Mouse (Mus musculus): ENCODE data around the gene Vstm4.
A peak's percentile ranks its signal among the peaks of the same experiment; 100 is the strongest.

The Vstm4 gene

GRCm38 (mm10) chr14:32947512-32947911, 91.0 kb downstream of the Vstm4 start:
- no peak for DNase-seq (ENCODE audit: low spot score in 2 of 2)

GRCm38 (mm10) chr14:32950312-32951301, 94.1 kb downstream of the Vstm4 start:
- no peak for DNase-seq (ENCODE audit: low spot score in 2 of 2)

- DNase-seq (ENCODE audit: low spot score in 2 of 2): peak in 1 of 2 experiments; percentile 40
Measured at GRCm38 (mm10) chr14:32956486-32956885, 99.9 kb downstream of the Vstm4 start.

DNA sequence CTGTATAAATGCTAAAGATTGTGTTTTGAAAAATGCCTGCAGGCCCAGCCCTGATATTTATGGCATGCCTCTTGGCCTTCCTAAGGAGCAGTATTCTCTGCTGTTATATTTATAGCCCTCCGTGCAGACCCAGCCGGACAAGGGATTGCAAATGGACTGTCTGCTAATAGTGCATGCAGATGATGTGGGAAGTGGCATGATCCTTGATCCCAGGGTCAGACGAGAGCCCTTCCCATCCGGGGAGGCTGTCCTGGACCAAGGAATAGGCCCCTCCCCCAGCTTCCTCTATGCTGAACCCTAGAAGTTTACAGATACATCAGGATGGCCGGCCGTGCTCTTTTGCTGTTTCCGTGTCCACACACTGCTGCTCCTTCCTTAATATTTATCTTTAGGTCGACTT, 102.1 kb downstream of the Vstm4 start:
- no peak for DNase-seq (ENCODE audit: low spot score in 2 of 2)

GRCm38 (mm10) chr14:32960481-32960880, 103.9 kb downstream of the Vstm4 start:
- peak; percentile 38 to 60 for DNase-seq (ENCODE audit: low spot score in 2 of 2)

DNA sequence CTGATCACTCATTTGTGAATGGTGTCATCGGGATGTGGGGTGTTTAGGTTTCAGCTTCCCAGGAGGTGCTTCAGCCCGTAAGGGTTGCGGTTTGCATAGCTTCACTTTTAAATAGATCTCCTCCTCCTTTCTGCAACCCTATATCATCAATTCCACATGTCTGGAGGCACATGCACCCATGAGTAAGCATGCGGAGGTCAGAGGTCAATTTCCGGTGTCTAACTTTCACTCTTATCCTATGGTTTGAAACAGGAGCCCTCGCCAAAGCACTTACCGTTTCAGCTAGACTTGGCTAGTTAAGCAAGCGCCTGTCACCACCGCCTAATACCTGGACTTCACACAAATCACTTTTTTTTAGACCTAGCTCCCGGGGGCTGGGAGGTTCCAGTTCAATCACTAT, 108.2 kb downstream of the Vstm4 start:
- no peak for DNase-seq (ENCODE audit: low spot score in 2 of 2)

DNA sequence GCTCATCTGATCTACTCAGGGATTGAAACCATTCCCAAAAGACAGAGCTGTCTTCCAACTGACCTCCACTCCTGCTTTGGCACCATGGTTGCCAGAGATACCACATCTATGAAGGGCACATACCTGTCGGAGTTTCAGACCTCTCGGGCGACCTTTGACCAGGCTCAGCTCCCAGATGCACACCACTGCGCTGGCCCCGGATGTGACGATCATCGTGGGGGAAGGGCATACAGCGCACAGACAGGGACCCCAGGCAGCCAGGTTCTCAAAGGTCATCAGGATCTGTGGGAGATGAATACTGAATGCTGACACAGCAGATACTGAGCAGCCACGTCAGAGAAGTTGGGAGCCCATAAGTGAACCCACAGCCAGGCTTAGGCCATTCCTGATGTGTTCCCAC, 114.1 kb downstream of the Vstm4 start:
- no peak for DNase-seq (ENCODE audit: low spot score in 2 of 2)

GRCm38 (mm10) chr14:32984176-32984738, 127.7 kb downstream of the Vstm4 start:
- no peak for DNase-seq (ENCODE audit: low spot score in 2 of 2)

GRCm38 (mm10) chr14:32986659-32987058, 130.1 kb downstream of the Vstm4 start:
- no peak for DNase-seq (ENCODE audit: low spot score in 2 of 2)

Data from cerebellum, postnatal 4 days (tissue).